Mouse (Mus musculus) NIH3T3 (cell line): ENCODE results near the gene Dctd.
"Not testable (repeated sequence)": the region's sequence is repeated elsewhere in the genome, so short reads cannot be mapped to it uniquely, and the experiment has no call there.

ENCODE experiments used
- DNase-seq: peaks from one replicate; pipeline ENCODE4 v3.0.0-alpha.2; 2012; ENCODE audit warnings: low read depth

Gene Dctd

GRCm38 (mm10) chr8:48146449-48146848, 47.6 kb downstream of the Dctd start:
- peak; percentile 6 for DNase-seq

GRCm38 (mm10) chr8:48152062-48152738, 53.3 kb downstream of the Dctd start:
- DNase-seq, result peak; percentile 24

DNA sequence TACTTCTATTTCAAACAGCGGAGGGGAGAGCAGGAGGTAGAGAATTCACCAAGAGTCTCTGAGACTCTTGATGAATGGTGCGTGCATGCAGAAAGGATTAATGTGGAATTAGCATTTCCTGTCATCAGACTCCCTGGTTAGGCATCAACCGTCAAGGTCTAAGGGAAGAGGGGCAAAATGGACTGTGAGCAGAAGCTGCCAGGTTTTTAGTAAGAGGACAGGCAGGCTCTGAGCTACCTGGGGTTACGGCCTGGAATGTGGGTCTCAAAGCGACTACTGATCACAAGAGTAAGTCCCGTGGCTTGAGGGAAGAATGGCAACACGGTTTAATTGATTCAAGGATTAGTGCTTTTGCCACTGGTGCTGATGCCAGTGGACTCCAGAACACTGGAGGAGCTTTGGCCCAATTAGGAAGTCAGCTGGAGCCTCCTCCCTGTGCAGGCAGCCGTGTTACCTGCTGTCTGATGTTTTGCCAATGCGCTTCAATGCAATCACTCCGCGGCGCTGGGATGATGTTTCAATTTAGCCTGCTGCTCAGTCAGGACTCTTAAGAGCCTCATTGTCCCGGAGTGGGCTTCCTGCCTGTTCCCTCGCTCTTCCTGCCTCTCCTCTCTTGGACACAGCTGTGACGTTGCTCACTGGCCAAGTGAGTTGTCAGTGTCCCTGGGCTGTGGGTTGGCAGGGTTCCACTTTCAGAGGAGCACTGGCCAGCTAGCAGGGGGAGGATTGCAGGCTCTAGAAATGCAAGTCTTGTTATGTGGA, 54.6 kb downstream of the Dctd start:
- peak; percentile 5 for DNase-seq

DNA sequence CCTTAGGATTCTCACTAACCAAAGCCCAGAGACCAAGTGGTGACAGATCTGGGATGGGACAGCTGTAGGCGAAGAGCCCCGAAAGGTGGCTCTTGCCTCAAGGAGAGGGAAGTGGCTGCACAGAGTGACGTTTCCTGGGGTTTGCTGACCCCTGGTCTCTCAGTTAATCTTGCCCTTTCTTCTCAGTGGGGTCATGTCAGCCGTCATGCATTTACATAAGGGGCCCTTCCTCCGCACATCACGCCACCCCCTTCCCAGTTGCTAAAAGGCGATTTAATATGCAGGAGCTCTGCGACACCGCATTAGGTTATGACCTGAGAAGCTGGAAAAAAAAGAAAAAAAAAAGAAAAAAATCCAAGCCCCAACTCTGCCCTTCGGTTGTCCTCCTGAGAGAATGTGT, 58.8 kb downstream of the Dctd start:
- no peak for DNase-seq

GRCm38 (mm10) chr8:48158560-48159217, 59.8 kb downstream of the Dctd start:
- no peak for DNase-seq

GRCm38 (mm10) chr8:48177406-48177805, 78.5 kb downstream of the Dctd start:
- no peak for DNase-seq

- no peak for DNase-seq
These were observed 79.0 kb downstream of the Dctd start for GRCm38 (mm10) chr8:48177876-48178275.

GRCm38 (mm10) chr8:48178993-48179392, 80.1 kb downstream of the Dctd start:
- DNase-seq, result no peak

- not testable (repeated sequence) for DNase-seq
These were observed 81.3 kb downstream of the Dctd start for GRCm38 (mm10) chr8:48180146-48180545.

GRCm38 (mm10) chr8:48181000-48181399, 82.1 kb downstream of the Dctd start:
- DNase-seq, result no peak

DNA sequence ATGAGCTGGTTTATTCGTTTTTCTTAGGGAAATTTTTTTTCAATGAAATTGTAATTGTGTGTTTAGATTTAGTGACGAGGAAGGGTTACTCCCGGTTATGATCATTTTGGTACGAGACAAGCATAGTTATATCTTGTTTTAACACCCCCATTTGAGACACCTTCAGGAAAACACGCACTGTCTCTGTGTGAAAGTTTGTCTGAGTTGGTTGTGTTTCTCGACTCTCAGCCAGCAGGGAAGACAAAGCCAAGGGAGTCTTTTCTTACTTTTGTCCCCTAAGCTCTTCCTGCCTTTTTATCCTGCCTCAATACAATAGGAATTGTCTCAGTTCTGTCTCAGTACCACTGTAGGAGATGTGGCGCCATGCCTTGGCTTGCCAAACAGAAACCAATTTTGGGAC, 84.9 kb downstream of the Dctd start:
- DNase-seq, result no peak

- no peak for DNase-seq
These were observed 89.7 kb downstream of the Dctd start for GRCm38 (mm10) chr8:48188586-48188985.

- DNase-seq, result no peak
These were observed 97.1 kb downstream of the Dctd start for GRCm38 (mm10) chr8:48195971-48196370.

DNA sequence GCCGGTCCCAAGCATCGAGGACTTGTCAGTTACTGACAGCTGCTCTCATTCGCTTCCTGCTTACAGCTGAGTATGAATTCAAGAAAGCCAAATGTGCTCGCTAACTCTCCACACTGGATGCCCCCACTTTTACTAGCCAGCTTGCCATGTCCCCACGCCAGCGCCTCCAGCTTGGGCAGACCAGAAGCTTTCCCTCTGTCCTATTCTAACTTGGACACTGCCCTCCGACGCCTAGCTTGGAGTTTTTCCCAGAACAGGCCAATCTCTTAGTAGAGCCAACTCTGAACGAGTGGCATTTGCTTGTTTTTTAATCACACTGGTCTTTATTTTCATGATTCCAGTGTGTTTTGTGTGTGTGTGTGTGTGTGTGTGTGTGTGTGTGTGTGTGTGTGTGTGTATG, 100.3 kb downstream of the Dctd start:
- DNase-seq, result no peak

- DNase-seq, result no peak
These were observed 103.7 kb downstream of the Dctd start for GRCm38 (mm10) chr8:48202632-48203031.
